Mouse (Mus musculus): ENCODE results near the gene Qtrt1. TPM values are rescaled to one million over a fixed set of nuclear protein-coding genes. Genes with fewer than 3 reads are reported as not detected.
"Not testable (repeated sequence)": the region's sequence is repeated elsewhere in the genome, so short reads cannot be mapped to it uniquely, and the experiment has no call there.

Qtrt1 gene
- polyA plus RNA-seq, 1 experiment from 2014 or later: 20.6 TPM

DNA sequence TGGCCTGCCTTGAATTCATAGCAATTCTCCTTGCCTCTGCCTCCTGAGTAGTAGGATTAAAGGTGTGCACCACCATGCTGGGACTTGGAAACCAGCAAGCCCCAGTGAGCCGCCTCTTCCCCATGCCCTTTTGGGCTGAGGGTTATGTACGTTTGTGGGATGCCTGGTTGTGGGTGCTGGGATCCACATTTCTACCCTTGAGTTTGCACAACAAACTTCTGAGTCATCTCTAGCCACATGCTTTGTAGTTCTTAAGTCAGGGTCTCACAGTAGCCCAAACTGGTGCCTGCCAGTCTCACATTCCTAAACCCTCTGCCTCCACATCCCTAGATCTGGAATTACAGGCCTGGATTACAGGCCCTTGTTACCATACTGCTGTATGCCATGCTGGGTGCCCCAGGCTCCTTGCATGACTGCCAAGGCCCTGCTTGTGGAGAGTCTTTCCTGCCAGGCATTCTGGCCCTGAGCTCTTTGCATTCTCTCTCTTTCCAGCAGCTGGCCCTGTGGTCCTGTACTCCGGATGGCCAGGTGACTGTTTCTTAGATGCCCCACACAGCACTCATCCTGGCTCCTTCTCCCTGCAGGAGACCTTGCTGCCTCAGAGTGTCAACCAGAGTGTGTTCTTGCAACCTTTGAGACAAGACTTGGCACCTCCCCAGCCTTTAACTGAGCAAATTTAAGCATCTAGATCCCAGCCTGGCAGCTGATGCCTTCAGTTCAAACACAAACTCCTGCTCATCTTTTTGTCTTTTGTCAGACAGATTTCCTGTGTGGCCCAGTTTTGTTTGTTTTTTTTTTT, 52.3 kb downstream of the Qtrt1 start:
- Histone ChIP-seq H3K36me3 (ENCODE audit: insufficient read depth, low read length) (peaks cover 19% of the 10 kb centered on the region), H3K4me1 (ENCODE audit: insufficient read depth, low read depth, low read length) (peaks cover 4% of the 10 kb centered on the region; the same call in 1 of the 2 replicates), H3K9me3 (ENCODE audit: low read length) (no peaks in the 10 kb centered on the region), H3K9ac (replicated peaks; ENCODE audit: low read depth) (no peak overlapping the region), H3K27me3 (replicated peaks; ENCODE audit: insufficient read depth, low read length) (no peaks in the 10 kb centered on the region), H3K4me3 (ENCODE audit: low read depth, low read length) (no peak overlapping the region), H3K4me2 (replicated peaks; ENCODE audit: low read depth, low read length) (no peak overlapping the region), H3K27ac (ENCODE audit: low read length) (peak overlapping the region; percentile 47; the same call in 1 of the 2 replicates)
- 69% methylated on average over 3 of the region's 3 CpGs for WGBS
- DNase-seq (ENCODE audit: low spot score) (no peak), ATAC-seq (no peak)
- no peak for TF ChIP-seq CTCF (IDR thresholded peaks at IDR 0.05)
- no peak for TF ChIP-seq EP300 (IDR thresholded peaks at IDR 0.05)

DNA sequence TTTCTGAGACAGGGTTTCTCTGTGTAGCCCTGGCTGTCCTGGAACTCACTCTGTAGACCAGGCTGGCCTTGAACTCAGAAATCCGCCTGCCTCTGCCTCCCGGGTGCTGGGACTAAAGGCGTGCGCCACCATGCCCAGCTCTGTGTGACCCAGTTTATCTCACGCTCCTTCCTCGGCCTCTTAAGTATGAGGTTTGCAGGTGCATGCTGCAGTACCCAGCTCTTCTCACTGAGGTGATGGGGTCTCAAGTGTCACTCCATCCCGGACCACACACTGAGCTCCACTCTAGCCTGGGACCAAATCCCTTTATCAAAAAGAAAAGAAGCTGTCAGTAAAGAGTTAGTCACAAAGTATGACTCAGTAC, 52.9 kb downstream of the Qtrt1 start:
- H3K4me1 ChIP-seq (ENCODE audit: insufficient read depth, low read depth, low read length); H3K4me3 ChIP-seq (ENCODE audit: low read depth, low read length); H3K9me3 ChIP-seq (ENCODE audit: low read length); H3K27ac ChIP-seq (ENCODE audit: low read length); H3K9ac ChIP-seq (replicated peaks; ENCODE audit: low read depth); DNase-seq (ENCODE audit: low spot score); H3K27me3 ChIP-seq (replicated peaks; ENCODE audit: insufficient read depth, low read length); ATAC-seq; H3K4me2 ChIP-seq (replicated peaks; ENCODE audit: low read depth, low read length): not testable (repeated sequence)
- H3K36me3 ChIP-seq (ENCODE audit: insufficient read depth, low read length): peaks cover 24% of the 10 kb centered on the region
- WGBS: 78% methylated on average over 7 of the region's 7 CpGs

DNA sequence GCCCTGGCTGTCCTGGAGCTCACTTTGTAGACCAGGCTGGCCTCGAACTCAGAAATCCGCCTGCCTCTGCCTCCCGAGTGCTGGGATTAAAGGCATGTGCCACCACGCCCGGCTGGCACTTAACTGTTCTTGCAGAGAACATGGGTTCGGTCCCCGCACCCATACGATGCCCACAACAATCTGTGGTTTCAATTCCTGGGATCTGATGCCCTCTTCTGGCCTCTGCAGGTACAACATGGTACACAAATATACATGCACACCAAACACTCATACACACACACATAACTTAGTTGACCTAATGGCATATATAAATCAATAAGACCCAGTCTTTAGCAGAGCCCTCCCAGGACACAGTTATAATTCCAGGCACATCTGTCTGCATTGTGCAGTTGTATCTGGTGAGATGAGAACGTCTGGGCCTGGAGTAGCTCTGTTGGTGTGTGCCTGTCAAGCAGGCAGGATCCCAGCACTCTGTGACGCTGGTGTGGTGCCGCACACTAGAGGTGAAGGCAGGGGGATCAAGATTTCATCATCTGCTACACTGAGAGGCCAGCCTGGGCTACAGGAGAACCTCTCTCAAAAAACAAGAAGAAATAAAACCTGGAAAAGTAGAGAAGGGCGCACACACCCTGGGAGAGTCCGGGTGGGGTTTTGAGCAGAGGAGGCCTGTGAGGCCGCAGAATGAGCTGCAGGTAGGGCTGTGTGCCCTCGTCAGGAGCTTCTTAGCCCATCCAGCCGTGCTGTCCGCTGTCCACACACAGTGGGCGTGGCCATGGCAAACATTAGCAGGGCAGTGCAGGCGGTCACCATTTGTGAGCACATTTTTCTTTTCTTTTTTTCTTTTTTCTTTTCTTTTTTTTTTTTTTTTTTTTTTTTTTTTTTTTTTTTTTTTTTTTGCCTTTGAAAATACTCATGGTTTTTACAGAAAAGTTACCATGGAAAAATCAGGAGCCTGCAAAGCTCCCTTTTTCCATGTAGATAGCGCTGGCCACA, 57.7 kb downstream of the Qtrt1 start:
- Histone ChIP-seq H3K4me1 (ENCODE audit: insufficient read depth, low read depth, low read length) (no peaks in the 10 kb centered on the region), H3K4me2 (replicated peaks; ENCODE audit: low read depth, low read length) (no peak overlapping the region), H3K9ac (replicated peaks; ENCODE audit: low read depth) (no peak overlapping the region), H3K27me3 (replicated peaks; ENCODE audit: insufficient read depth, low read length) (no peaks in the 10 kb centered on the region), H3K9me3 (ENCODE audit: low read length) (no peaks in the 10 kb centered on the region), H3K4me3 (ENCODE audit: low read depth, low read length) (no peak overlapping the region), H3K36me3 (ENCODE audit: insufficient read depth, low read length) (peaks cover 45% of the 10 kb centered on the region), H3K27ac (ENCODE audit: low read length) (no peak overlapping the region)
- peak; percentile 78 for TF ChIP-seq CTCF (IDR thresholded peaks at IDR 0.05)
- TF ChIP-seq EP300 (IDR thresholded peaks at IDR 0.05): no peak
- ATAC-seq: peak; percentile 41
- peak; percentile 35 for DNase-seq (ENCODE audit: low spot score)
- WGBS: 83% methylated on average over 18 of the region's 20 CpGs

Other genes with a start within 250 kb of the Qtrt1 start
- gene Pde4a, start 246.1 kb upstream of the Qtrt1 start, polyA plus RNA-seq (2015; fragmentation: Nextera tagmentation; extraction: Ambion mirVana): 3.9 and 4.7 TPM in 2 replicates
- gene Keap1, start 172.5 kb upstream of the Qtrt1 start, polyA plus RNA-seq (2015; fragmentation: Nextera tagmentation; extraction: Ambion mirVana): 44.7 and 45.9 TPM in 2 replicates
- gene S1pr5, start 163.4 kb upstream of the Qtrt1 start, polyA plus RNA-seq (2015; fragmentation: Nextera tagmentation; extraction: Ambion mirVana): 0.12 and 0.13 TPM in 2 replicates
- 36.4 and 40.0 TPM in 2 replicates for gene Atg4d, start 146.5 kb upstream of the Qtrt1 start, polyA plus RNA-seq (2015; fragmentation: Nextera tagmentation; extraction: Ambion mirVana)
- 8.9 and 11.9 TPM in 2 replicates for gene Kri1, start 123.9 kb upstream of the Qtrt1 start, polyA plus RNA-seq (2015; fragmentation: Nextera tagmentation; extraction: Ambion mirVana)
- 33.9 and 34.9 TPM in 2 replicates for gene Cdkn2d, start 120.4 kb upstream of the Qtrt1 start, polyA plus RNA-seq (2015; fragmentation: Nextera tagmentation; extraction: Ambion mirVana)
- 35.9 and 36.4 TPM in 2 replicates for gene Ap1m2, start 99.5 kb upstream of the Qtrt1 start, polyA plus RNA-seq (2015; fragmentation: Nextera tagmentation; extraction: Ambion mirVana)
- gene Slc44a2, start 91.1 kb upstream of the Qtrt1 start, polyA plus RNA-seq (2015; fragmentation: Nextera tagmentation; extraction: Ambion mirVana): 155 and 165 TPM in 2 replicates
- gene Ilf3, start 44.0 kb upstream of the Qtrt1 start, polyA plus RNA-seq (2015; fragmentation: Nextera tagmentation; extraction: Ambion mirVana): 53.4 and 58.5 TPM in 2 replicates
- 79.8 and 81.1 TPM in 2 replicates for gene Dnm2, start 13.1 kb downstream of the Qtrt1 start, polyA plus RNA-seq (2015; fragmentation: Nextera tagmentation; extraction: Ambion mirVana)
- 60.8 and 71.3 TPM in 2 replicates for gene Tmed1, start 98.4 kb downstream of the Qtrt1 start, polyA plus RNA-seq (2015; fragmentation: Nextera tagmentation; extraction: Ambion mirVana)
- 5.2 and 5.5 TPM in 2 replicates for gene AB124611, start 114.3 kb downstream of the Qtrt1 start, polyA plus RNA-seq (2015; fragmentation: Nextera tagmentation; extraction: Ambion mirVana)
- 10.8 and 12.2 TPM in 2 replicates for gene Carm1, start 135.1 kb downstream of the Qtrt1 start, polyA plus RNA-seq (2015; fragmentation: Nextera tagmentation; extraction: Ambion mirVana)
- 16.5 and 17.3 TPM in 2 replicates for gene Timm29, start 180.9 kb downstream of the Qtrt1 start, polyA plus RNA-seq (2015; fragmentation: Nextera tagmentation; extraction: Ambion mirVana)
- gene Yipf2, start 181.0 kb downstream of the Qtrt1 start, polyA plus RNA-seq (2015; fragmentation: Nextera tagmentation; extraction: Ambion mirVana): 28.3 and 30.3 TPM in 2 replicates
- 22.3 and 22.4 TPM in 2 replicates for gene Smarca4, start 204.3 kb downstream of the Qtrt1 start, polyA plus RNA-seq (2015; fragmentation: Nextera tagmentation; extraction: Ambion mirVana)